Mouse (Mus musculus) bone marrow macrophage, adult 2 months (primary cell): Measurements from ENCODE around the gene Stxbp1.

Experiments
- CTCF ChIP-seq: IDR thresholded peaks from 2 replicates; pipeline ENCODE4 v1.5.1; 2012; ENCODE audit warnings: low read depth, mild to moderate bottlenecking, low read length, moderate library complexity
- POLR2A ChIP-seq: IDR thresholded peaks from 2 replicates; pipeline ENCODE4 v1.6.1; 2012; ENCODE audit warnings: mild to moderate bottlenecking, low read depth, low read length, borderline replicate concordance

GRCm38 (mm10) chr2:32891278-32891677, 44.2 kb upstream of the Stxbp1 start:
- no peak for TF ChIP-seq CTCF
- no peak for TF ChIP-seq POLR2A
